Mouse (Mus musculus): ENCODE results near the gene 4930550C14Rik. TPM values are rescaled to one million over a fixed set of nuclear protein-coding genes. Genes with fewer than 3 reads are reported as not detected.

Gene 4930550C14Rik
- polyA plus RNA-seq, 1 experiment from 2014 or later = 0.12 TPM

DNA sequence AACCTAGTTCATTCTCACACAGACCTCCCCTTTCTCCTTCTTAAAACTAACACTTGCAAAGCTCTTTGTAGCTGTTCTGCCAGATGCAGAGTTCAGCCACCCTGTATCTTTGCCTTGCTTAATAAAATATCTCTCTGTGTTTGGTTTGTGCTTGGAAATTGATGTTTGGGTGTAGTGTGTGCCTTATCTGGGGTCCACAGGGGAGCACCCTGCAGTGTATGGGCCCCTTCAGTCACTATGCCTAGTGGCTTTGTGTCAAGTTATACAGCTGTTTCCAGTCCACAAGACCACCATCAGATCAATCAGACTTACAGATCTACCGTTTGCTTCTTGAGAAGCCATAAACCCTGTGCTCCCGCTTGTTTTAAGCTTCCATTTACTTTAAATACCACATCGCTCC, 7.3 kb downstream of the 4930550C14Rik start:
- Histone ChIP-seq H3K27me3 (ENCODE audit: control insufficient read depth, insufficient read depth, low read length) (no peaks in the 10 kb centered on the region), H3K9me3 (ENCODE audit: control insufficient read depth, low read length) (no peaks in the 10 kb centered on the region), H3K4me1 (replicated peaks; ENCODE audit: control insufficient read depth, insufficient read depth, low read length) (no peaks in the 10 kb centered on the region), H3K27ac (ENCODE audit: low read depth, low read length) (no peak overlapping the region), H3K4me3 (ENCODE audit: low read depth, low read length) (no peak overlapping the region), H3K9ac (ENCODE audit: low read length) (no peak overlapping the region), H3K36me3 (ENCODE audit: control insufficient read depth, insufficient read depth, low read length) (no peaks in the 10 kb centered on the region), H3K4me2 (ENCODE audit: low read depth, low read length, severe bottlenecking) (no peak overlapping the region)
- DNase-seq (ENCODE audit: low spot score) (no peak), ATAC-seq (replicated peaks; ENCODE audit: low FRiP score) (no peak)
- WGBS = 89% methylated on average over 3 of the region's 3 CpGs

DNA sequence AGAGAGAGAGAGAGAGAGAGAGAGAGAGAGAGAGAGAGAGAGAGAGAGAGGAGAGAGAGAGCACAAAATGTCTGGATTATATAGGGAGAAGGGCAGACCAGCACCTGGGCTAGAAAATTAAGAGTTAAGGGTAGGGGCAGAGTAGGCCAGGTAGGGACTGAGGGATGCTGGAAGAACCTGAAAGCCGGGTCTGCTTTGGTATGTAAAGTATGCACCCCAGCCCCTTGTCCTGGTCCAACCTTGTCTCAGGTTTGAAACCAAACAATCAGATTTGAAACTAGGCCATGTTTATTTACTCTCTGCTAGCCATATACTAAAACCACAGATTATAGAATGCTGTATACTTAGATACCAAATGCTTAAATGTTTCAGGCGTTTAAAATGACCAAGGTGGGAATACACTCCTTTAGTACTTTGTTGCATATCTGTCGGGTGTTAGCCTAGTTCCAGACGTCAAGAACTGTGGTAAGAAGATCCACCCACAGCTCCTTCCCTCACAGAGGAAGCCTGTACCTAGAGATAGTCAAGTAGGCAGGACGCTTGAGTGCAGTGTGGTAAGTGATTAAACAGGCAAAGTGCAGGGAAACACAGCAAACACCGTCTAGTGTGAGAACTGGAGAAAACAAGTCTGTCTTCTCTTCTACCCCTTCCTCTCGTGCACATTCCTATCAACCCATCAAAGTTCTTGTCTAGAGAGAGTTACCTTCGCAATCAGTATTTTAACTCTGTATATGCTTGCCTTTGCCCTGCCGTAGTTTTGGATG, 20.2 kb downstream of the 4930550C14Rik start:
- Histone ChIP-seq H3K9ac (ENCODE audit: low read length) (no peak overlapping the region), H3K27me3 (ENCODE audit: control insufficient read depth, insufficient read depth, low read length) (no peaks in the 10 kb centered on the region), H3K4me3 (ENCODE audit: low read depth, low read length) (no peak overlapping the region), H3K36me3 (ENCODE audit: control insufficient read depth, insufficient read depth, low read length) (no peaks in the 10 kb centered on the region), H3K9me3 (ENCODE audit: control insufficient read depth, low read length) (no peaks in the 10 kb centered on the region), H3K27ac (ENCODE audit: low read depth, low read length) (no peak overlapping the region), H3K4me2 (ENCODE audit: low read depth, low read length, severe bottlenecking) (no peak overlapping the region), H3K4me1 (replicated peaks; ENCODE audit: control insufficient read depth, insufficient read depth, low read length) (no peaks in the 10 kb centered on the region)
- DNase-seq (ENCODE audit: low spot score) = no peak
- no peak for ATAC-seq (replicated peaks; ENCODE audit: low FRiP score)
- 82% methylated on average over 9 of the region's 9 CpGs for WGBS

DNA sequence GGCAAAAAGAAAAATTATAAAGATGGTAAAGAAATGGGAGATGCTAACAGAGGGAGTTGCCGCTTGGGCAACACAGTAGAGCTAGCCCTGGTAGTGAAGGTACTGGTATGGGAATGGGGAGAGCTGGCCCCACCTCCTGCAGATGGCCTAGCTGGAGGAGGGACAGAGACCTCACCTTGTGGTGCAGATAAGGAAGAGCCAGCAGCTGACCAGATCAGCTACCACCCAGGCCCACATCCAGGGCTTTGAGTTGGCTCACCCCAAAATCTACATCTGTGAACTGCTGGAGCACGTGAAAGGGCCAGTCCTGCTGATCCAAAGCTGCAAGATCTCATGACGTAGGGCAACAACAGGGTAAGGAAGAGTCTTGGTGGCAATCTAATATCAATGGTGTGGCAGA, 24.6 kb downstream of the 4930550C14Rik start:
- DNase-seq (ENCODE audit: low spot score) = no peak
- H3K4me2 ChIP-seq (ENCODE audit: low read depth, low read length, severe bottlenecking) = no peak overlapping the region
- no peak overlapping the region for H3K27ac ChIP-seq (ENCODE audit: low read depth, low read length)
- no peaks in the 10 kb centered on the region for H3K9me3 ChIP-seq (ENCODE audit: control insufficient read depth, low read length)
- ATAC-seq (replicated peaks; ENCODE audit: low FRiP score) = no peak
- no peaks in the 10 kb centered on the region for H3K4me1 ChIP-seq (replicated peaks; ENCODE audit: control insufficient read depth, insufficient read depth, low read length)
- H3K27me3 ChIP-seq (ENCODE audit: control insufficient read depth, insufficient read depth, low read length) = no peaks in the 10 kb centered on the region
- H3K9ac ChIP-seq (ENCODE audit: low read length) = no peak overlapping the region
- 98% methylated on average over 3 of the region's 3 CpGs for WGBS
- H3K36me3 ChIP-seq (ENCODE audit: control insufficient read depth, insufficient read depth, low read length) = no peaks in the 10 kb centered on the region
- no peak overlapping the region for H3K4me3 ChIP-seq (ENCODE audit: low read depth, low read length)

DNA sequence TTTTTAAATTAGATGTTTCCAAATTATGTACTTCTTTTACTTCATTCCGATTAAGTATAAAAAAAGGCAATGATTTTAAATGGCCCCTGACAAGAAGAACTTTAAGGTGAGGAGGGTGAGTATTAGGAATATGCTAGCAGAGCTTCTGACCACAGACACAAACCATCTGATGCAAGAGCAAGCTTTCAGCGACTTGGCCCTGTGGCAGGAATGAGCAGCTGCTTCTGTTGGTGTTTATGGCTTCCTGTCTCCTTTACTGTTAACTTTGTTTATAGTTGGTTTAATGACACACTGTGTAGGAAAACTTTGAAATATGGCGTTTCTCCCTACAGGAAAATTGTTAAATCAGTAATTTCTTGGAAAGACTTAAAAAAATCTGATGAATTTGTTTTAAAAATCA, 25.5 kb downstream of the 4930550C14Rik start:
- ATAC-seq (replicated peaks; ENCODE audit: low FRiP score) (no peak), DNase-seq (ENCODE audit: low spot score) (no peak)
- Histone ChIP-seq H3K27ac (ENCODE audit: low read depth, low read length) (no peak overlapping the region), H3K4me3 (ENCODE audit: low read depth, low read length) (no peak overlapping the region), H3K36me3 (ENCODE audit: control insufficient read depth, insufficient read depth, low read length) (no peaks in the 10 kb centered on the region), H3K4me1 (replicated peaks; ENCODE audit: control insufficient read depth, insufficient read depth, low read length) (no peaks in the 10 kb centered on the region), H3K27me3 (ENCODE audit: control insufficient read depth, insufficient read depth, low read length) (no peaks in the 10 kb centered on the region), H3K4me2 (ENCODE audit: low read depth, low read length, severe bottlenecking) (no peak overlapping the region), H3K9me3 (ENCODE audit: control insufficient read depth, low read length) (no peaks in the 10 kb centered on the region), H3K9ac (ENCODE audit: low read length) (no peak overlapping the region)
- WGBS = 81% methylated on average over 3 of the region's 3 CpGs

DNA sequence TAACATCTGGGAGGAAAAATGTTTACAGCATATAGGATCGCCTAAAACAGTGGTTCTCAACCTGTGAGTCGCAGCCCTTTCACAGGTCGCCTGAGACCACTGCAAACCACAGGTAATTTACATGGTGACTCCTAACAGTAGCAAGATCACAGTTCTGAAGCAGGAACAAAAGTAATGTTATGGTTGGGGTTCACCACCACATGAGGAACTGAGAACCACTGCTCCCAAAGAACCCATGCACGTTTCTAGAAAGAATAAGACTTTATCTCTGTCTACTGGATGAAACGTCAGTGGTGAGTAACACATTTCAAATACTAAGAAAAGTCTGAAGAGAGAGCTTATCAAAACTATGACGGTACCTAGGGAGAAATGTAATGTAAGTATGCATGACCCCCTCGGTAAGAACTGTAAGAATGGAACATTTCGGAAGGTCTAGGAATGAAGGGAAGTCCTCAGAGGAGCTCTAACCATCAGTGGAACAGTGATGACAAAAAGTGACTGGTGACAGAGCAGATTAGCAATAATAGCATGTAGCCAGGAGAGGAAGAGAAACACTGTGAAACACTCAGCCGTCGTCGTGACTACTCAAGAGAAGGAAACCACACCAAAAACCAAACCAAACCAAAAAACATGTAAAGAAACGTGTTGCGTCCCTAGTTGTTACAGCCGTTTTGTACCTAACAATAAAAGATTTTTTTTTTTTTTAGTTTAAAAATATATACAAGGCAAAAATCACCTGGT, 33.9 kb downstream of the 4930550C14Rik start:
- H3K27ac ChIP-seq (ENCODE audit: low read depth, low read length) = no peak overlapping the region
- H3K9ac ChIP-seq (ENCODE audit: low read length) = no peak overlapping the region
- no peaks in the 10 kb centered on the region for H3K4me1 ChIP-seq (replicated peaks; ENCODE audit: control insufficient read depth, insufficient read depth, low read length)
- H3K9me3 ChIP-seq (ENCODE audit: control insufficient read depth, low read length) = no peaks in the 10 kb centered on the region
- H3K27me3 ChIP-seq (ENCODE audit: control insufficient read depth, insufficient read depth, low read length) = no peaks in the 10 kb centered on the region
- 90% methylated on average over 14 of the region's 14 CpGs for WGBS
- H3K36me3 ChIP-seq (ENCODE audit: control insufficient read depth, insufficient read depth, low read length) = no peaks in the 10 kb centered on the region; the same call in 1 of the 2 replicates
- H3K4me2 ChIP-seq (ENCODE audit: low read depth, low read length, severe bottlenecking) = no peak overlapping the region
- H3K4me3 ChIP-seq (ENCODE audit: low read depth, low read length) = no peak overlapping the region
- no peak for DNase-seq (ENCODE audit: low spot score)
- ATAC-seq (replicated peaks; ENCODE audit: low FRiP score) = no peak

DNA sequence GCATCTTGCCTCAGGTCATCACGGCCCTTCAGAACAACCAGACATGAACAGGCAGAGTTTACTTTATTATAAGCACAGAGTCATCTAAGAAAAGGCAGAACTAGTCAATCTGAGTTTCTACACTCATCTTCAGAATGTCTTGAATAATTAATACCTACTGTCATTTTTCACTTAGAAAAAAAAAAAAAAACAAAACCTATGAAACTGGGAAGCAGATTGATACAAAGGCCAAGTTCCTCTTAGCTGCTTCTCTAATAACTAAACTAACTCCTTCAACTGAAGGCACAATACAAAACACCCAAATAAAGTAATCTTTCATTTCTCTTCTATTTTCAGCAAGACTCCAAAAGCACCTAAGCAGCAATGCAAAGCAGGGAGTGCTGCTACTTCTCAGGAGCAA, 48.5 kb downstream of the 4930550C14Rik start:
- WGBS = 92% methylated on average over 1 of the region's 1 CpGs
- Histone ChIP-seq H3K4me1 (replicated peaks; ENCODE audit: control insufficient read depth, insufficient read depth, low read length) (no peaks in the 10 kb centered on the region), H3K27ac (ENCODE audit: low read depth, low read length) (no peak overlapping the region), H3K4me3 (ENCODE audit: low read depth, low read length) (no peak overlapping the region), H3K36me3 (ENCODE audit: control insufficient read depth, insufficient read depth, low read length) (no peaks in the 10 kb centered on the region; the same call in 1 of the 2 replicates), H3K4me2 (ENCODE audit: low read depth, low read length, severe bottlenecking) (no peak overlapping the region), H3K9me3 (ENCODE audit: control insufficient read depth, low read length) (no peaks in the 10 kb centered on the region), H3K9ac (ENCODE audit: low read length) (no peak overlapping the region), H3K27me3 (ENCODE audit: control insufficient read depth, insufficient read depth, low read length) (no peaks in the 10 kb centered on the region)
- no peak for DNase-seq (ENCODE audit: low spot score)
- no peak for ATAC-seq (replicated peaks; ENCODE audit: low FRiP score)

DNA sequence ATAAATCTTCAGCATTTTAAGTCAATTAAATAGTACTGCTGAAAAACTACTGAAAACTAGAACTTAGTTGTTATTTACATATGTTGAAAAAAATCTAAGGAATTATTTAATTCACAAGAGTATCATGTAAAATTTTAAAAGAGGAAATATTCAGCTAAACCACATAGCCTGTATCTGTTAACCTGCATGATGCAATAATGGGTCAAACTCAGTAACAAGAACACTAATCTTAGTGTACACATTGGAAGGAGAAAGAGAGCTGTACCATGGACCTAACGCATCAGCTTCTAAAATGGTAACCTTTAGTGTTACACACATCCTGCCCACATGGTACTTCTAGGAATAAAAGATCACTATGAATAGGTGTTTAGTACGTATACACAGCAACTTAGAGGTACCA, 49.9 kb downstream of the 4930550C14Rik start:
- H3K4me1 ChIP-seq (replicated peaks; ENCODE audit: control insufficient read depth, insufficient read depth, low read length) = no peaks in the 10 kb centered on the region
- H3K9me3 ChIP-seq (ENCODE audit: control insufficient read depth, low read length) = no peaks in the 10 kb centered on the region
- no peak overlapping the region for H3K27ac ChIP-seq (ENCODE audit: low read depth, low read length)
- no peak overlapping the region for H3K4me3 ChIP-seq (ENCODE audit: low read depth, low read length)
- H3K36me3 ChIP-seq (ENCODE audit: control insufficient read depth, insufficient read depth, low read length) = no peaks in the 10 kb centered on the region; the same call in 1 of the 2 replicates
- WGBS = 97% methylated on average over 2 of the region's 2 CpGs
- H3K9ac ChIP-seq (ENCODE audit: low read length) = no peak overlapping the region
- H3K4me2 ChIP-seq (ENCODE audit: low read depth, low read length, severe bottlenecking) = no peak overlapping the region
- ATAC-seq (replicated peaks; ENCODE audit: low FRiP score) = no peak
- no peak for DNase-seq (ENCODE audit: low spot score)
- H3K27me3 ChIP-seq (ENCODE audit: control insufficient read depth, insufficient read depth, low read length) = no peaks in the 10 kb centered on the region

DNA sequence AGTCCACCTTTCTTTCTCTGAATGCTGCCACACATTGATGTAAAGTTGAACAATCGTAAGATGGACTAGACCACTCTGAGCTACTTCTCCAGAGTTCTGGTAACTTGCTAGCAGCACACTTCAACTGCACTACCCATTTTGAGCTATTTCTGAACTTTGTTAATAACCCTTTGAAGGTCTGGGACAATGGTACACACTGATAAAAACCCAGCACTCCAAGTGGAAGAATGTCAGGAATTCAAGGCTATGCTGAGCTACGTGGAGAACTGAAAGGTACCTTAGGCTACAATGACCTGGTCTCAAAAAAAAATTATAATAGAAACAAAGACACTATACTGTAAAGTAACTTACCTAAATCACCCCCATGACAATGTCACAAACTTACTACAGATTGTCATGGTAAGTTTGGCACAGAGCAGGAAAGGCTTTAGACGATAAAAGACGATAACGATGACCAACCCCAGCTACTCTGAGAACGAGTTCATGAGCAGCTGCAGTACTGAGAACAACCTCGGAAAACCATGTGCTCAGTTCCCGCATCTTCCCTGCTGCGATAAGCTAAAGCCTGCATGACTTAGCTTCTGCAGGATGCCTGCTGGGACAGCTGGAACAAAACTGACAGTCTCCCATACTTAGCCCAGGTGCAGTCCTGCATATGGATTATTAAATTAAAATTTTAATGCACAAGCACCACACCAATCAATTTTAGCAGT, 70.8 kb downstream of the 4930550C14Rik start:
- H3K4me2 ChIP-seq (ENCODE audit: low read depth, low read length, severe bottlenecking) = no peak overlapping the region
- no peaks in the 10 kb centered on the region for H3K4me1 ChIP-seq (replicated peaks; ENCODE audit: control insufficient read depth, insufficient read depth, low read length)
- no peaks in the 10 kb centered on the region for H3K9me3 ChIP-seq (ENCODE audit: control insufficient read depth, low read length)
- no peaks in the 10 kb centered on the region for H3K27me3 ChIP-seq (ENCODE audit: control insufficient read depth, insufficient read depth, low read length)
- no peak overlapping the region for H3K9ac ChIP-seq (ENCODE audit: low read length)
- ATAC-seq (replicated peaks; ENCODE audit: low FRiP score) (no peak), DNase-seq (ENCODE audit: low spot score) (no peak)
- no peak overlapping the region for H3K27ac ChIP-seq (ENCODE audit: low read depth, low read length)
- no peaks in the 10 kb centered on the region; the same call in 1 of the 2 replicates for H3K36me3 ChIP-seq (ENCODE audit: control insufficient read depth, insufficient read depth, low read length)
- no peak overlapping the region for H3K4me3 ChIP-seq (ENCODE audit: low read depth, low read length)
- 89% methylated on average over 9 of the region's 9 CpGs for WGBS
